Mouse (Mus musculus): ENCODE measurements around the gene Slc6a3. TPM values are rescaled to one million over a fixed set of nuclear protein-coding genes. Genes with fewer than 3 reads are reported as not detected.

The Slc6a3 gene
- polyA plus RNA-seq (2012; rRNA removed) = 3.5 and 3.7 TPM in 2 replicates

GRCm38 (mm10) chr13:73536403-73536821 lies at the start of gene Slc6a3:
Slc6a3 (plus strand) TSS chr13:73536747.

GRCm38 (mm10) chr13:73603522-73604155 lies 67.1 kb downstream of the Slc6a3 start, which contains the start of gene Clptm1l:
Clptm1l (plus strand) TSS chr13:73604006.

GRCm38 (mm10) chr13:73626745-73627549 lies 90.4 kb downstream of the Slc6a3 start, which contains the start of gene Tert:
Tert (plus strand) TSS chr13:73626911.

Other genes starting within 250 kb of the Slc6a3 start
- gene Mrpl36, start 208.2 kb upstream of the Slc6a3 start, polyA plus RNA-seq (2012; rRNA removed) = 67.2 and 72.8 TPM in 2 replicates
- gene Ndufs6, start 208.2 kb upstream of the Slc6a3 start, polyA plus RNA-seq (2012; rRNA removed) = 269 and 277 TPM in 2 replicates
- gene Lpcat1, start 69.5 kb upstream of the Slc6a3 start, polyA plus RNA-seq (2012; rRNA removed) = 105 and 109 TPM in 2 replicates
- 137 and 138 TPM in 2 replicates for gene Clptm1l, start 67.3 kb downstream of the Slc6a3 start, polyA plus RNA-seq (2012; rRNA removed)
- 14.6 and 14.8 TPM in 2 replicates for gene Tert, start 90.2 kb downstream of the Slc6a3 start, polyA plus RNA-seq (2012; rRNA removed)
- gene Slc6a18, start 141.3 kb downstream of the Slc6a3 start, polyA plus RNA-seq (2012; rRNA removed) = not detected in 2 replicates
- gene Slc6a19, start 168.1 kb downstream of the Slc6a3 start, polyA plus RNA-seq (2012; rRNA removed) = 0.22 and 0.48 TPM in 2 replicates
- gene Slc12a7, start 196.3 kb downstream of the Slc6a3 start, polyA plus RNA-seq (2012; rRNA removed) = 11.9 and 13.4 TPM in 2 replicates